Mouse (Mus musculus) limb, embryonic 15.5 days (tissue): ENCODE data around the gene Mertk. TPM values are rescaled to one million over a fixed set of nuclear protein-coding genes. Genes with fewer than 3 reads are reported as not detected.
A peak's percentile ranks its signal among the peaks of the same experiment; 100 is the strongest.
"Not testable (repeated sequence)": the region's sequence is repeated elsewhere in the genome, so short reads cannot be mapped to it uniquely, and the experiment has no call there.

ENCODE experiments used
- ATAC-seq: fragments of 200-750 bp; cut with Nextera tagmentation; 2 replicates; pipeline ENCODE4 v1.8.0; 2017; ENCODE audit warnings: low read depth, moderate TSS enrichment; ENCODE audit not compliant: insufficient number of reproducible peaks, low FRiP score, low TSS enrichment
- H3K27ac ChIP-seq: fragments of 300-500 bp; sonication (generic); 2 replicates; pipeline ENCODE4 v1.5.1; 2015; ENCODE audit warnings: moderate library complexity, mild to moderate bottlenecking, inconsistent platforms
- H3K27me3 ChIP-seq: fragments of 300-500 bp; sonication (generic); 2 replicates; pipeline ENCODE4 v1.6.1; 2015; ENCODE audit warnings: inconsistent platforms
- H3K36me3 ChIP-seq: fragments of 300-500 bp; sonication (generic); 2 replicates; pipeline ENCODE4 v1.6.1; 2015; ENCODE audit warnings: inconsistent platforms
- H3K4me1 ChIP-seq: fragments of 300-500 bp; sonication (generic); 2 replicates; pipeline ENCODE4 v1.6.1; 2015; ENCODE audit warnings: inconsistent platforms
- H3K4me2 ChIP-seq: fragments of 300-500 bp; sonication (generic); 2 replicates; pipeline ENCODE4 v1.6.1; 2015; ENCODE audit warnings: mild to moderate bottlenecking, inconsistent platforms
- H3K4me3 ChIP-seq: fragments of 300-500 bp; sonication (generic); 2 replicates; pipeline ENCODE4 v1.5.1; 2015; ENCODE audit warnings: mild to moderate bottlenecking, inconsistent platforms
- H3K9ac ChIP-seq: fragments of 300-500 bp; sonication (generic); 2 replicates; pipeline ENCODE4 v1.6.1; 2015; ENCODE audit warnings: inconsistent platforms
- H3K9me3 ChIP-seq: fragments of 300-500 bp; sonication (generic); 2 replicates; pipeline ENCODE4 v1.6.1; 2016; ENCODE audit warnings: inconsistent platforms
- WGBS: fragments of 180-500 bp; shearing (Covaris S2); methylation state at CpG from one replicate; pipeline ENCODE4 v1.1.7; 2015; 5-methylcytosine and 5-hydroxymethylcytosine counted together
- polyA plus RNA-seq: library from polyadenylated mRNA; unstranded; fragments of >200 nt; fragmentation: Nextera tagmentation; extraction: Ambion mirVana; gene quantifications from 2 replicates; pipeline ENCODE4 v1.2.1, GENCODE M21; 2015

Mertk gene
- polyA plus RNA-seq: 10.7 and 11.0 TPM in 2 replicates

- H3K27me3 ChIP-seq: no peaks in the 10 kb centered on the region
- peak within 1 kb of the TSS; percentile 95 for H3K27ac ChIP-seq
- H3K9me3 ChIP-seq: no peaks in the 10 kb centered on the region
- under 1% methylated on average over 30 of the region's 30 CpGs for WGBS
- H3K9ac ChIP-seq: peak within 1 kb of the TSS; percentile 57
- H3K4me1 ChIP-seq: peaks cover 9% of the 10 kb centered on the region
- ATAC-seq: peak; percentile 95
- no peaks in the 10 kb centered on the region for H3K36me3 ChIP-seq
- H3K4me2 ChIP-seq: peak within 1 kb of the TSS; percentile 63
- H3K4me3 ChIP-seq: peak within 1 kb of the TSS; percentile 61
These were observed at the start of gene Mertk for GRCm38 (mm10) chr2:128698693-128699181. Gene Mertk, plus strand, starts transcription at chr2:128698956.

DNA sequence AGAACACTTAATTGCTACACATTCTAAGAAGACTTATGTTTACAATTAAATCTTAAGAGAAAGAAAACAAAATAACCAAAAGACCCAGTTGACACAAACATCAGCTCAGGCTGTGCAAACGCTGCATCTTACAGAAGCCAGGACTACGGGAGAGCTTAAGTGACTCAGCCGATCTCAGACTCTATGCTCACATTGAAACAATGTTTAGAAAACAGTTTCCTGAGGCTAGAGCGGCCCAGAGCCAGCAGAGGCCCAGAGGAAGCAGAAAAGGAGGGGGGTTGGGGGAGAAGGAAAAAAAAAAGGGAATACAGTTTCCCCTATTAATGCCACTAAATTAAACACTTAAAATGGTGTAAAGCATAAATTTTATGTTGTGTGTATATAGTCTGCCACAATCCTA lies 18.1 kb upstream of the Mertk start:
- Histone ChIP-seq H3K4me3 (no peak overlapping the region), H3K4me1 (0 out of 2 replicates have a peak, but pooled peaks cover under 1% of the 10 kb centered on the region), H3K4me2 (no peak overlapping the region), H3K27ac (no peak overlapping the region), H3K27me3 (no peaks in the 10 kb centered on the region), H3K9ac (no peak overlapping the region), H3K9me3 (no peaks in the 10 kb centered on the region), H3K36me3 (peaks cover 57% of the 10 kb centered on the region)
- 66% methylated on average over 4 of the region's 4 CpGs for WGBS
- no peak for ATAC-seq

DNA sequence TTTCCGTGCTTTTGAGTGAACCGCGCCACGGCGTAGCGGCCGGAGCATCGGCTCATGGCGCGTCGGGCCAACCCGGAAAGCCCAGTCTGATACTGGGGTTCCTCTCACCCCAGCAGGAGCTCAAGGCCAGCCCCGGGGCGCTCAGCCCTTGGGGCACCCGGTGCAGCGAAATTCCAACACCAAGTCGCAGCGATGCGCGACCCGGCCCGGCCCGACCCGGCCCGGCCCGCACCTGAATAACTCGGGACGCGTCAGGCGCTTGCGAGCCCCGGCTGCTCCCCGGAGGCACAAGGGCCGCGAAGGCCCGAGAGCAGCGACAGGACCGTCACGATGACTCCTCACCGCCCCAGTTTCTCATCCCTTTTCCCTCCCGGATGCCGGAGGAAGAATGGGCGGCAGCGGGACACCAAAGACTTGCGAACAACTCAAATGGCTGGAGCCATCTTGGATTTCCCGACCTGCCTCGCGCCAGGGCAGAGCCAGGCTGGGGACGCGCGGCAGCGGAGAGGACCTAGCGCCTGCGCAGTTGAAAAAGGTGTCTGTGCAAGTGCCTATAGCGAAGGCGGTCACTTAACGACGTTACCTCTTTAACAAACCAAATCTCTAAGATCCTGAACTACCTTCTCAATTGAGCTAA lies 11.7 kb upstream of the Mertk start, which contains the start of gene Anapc1:
Gene Anapc1 (minus strand): TSS at position 471 of the 637 bp plus-strand sequence.
- Histone ChIP-seq H3K4me1 (peaks cover 14% of the 10 kb centered on the region), H3K36me3 (peaks cover 19% of the 10 kb centered on the region), H3K9ac (peak within 1 kb of the TSS; percentile 98), H3K4me3 (peak within 1 kb of the TSS; percentile 95), H3K9me3 (no peaks in the 10 kb centered on the region), H3K4me2 (peak within 1 kb of the TSS; percentile 49), H3K27ac (peak within 1 kb of the TSS; percentile 95), H3K27me3 (no peaks in the 10 kb centered on the region)
- ATAC-seq: peak; percentile 96
- under 1% methylated on average over 55 of the region's 58 CpGs for WGBS

- Histone ChIP-seq H3K4me2 (peak overlapping the region; percentile 49), H3K27me3 (no peaks in the 10 kb centered on the region), H3K36me3 (peaks cover 16% of the 10 kb centered on the region), H3K9ac (peak overlapping the region; percentile 98; the same call in 1 of the 2 replicates), H3K4me1 (peaks cover 14% of the 10 kb centered on the region), H3K4me3 (peak overlapping the region; percentile 95), H3K27ac (peak overlapping the region; percentile 95), H3K9me3 (no peaks in the 10 kb centered on the region)
- WGBS: 37% methylated on average over 10 of the region's 10 CpGs
- ATAC-seq: peak; percentile 87
These were observed 11.1 kb upstream of the Mertk start for GRCm38 (mm10) chr2:128687558-128688120.

DNA sequence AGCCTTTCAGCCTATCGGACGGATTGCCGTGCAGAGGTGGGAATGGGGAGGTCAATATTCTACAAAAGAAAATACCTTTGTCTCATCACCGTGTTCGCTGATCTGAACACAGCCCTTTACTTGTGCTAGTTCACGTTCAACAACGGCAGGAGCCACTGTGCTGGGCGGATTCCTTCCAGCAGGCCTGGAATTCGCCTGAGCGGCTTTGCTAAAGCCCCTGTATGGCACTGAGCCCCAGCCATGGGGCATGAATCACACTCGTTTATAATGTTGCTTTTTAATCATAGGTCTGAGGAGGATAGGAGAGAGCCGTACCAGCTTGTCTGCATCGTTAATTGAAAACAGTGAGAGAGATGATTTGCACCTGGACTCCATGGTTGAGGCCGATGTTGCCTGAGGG lies 6.4 kb upstream of the Mertk start:
- WGBS: 40% methylated on average over 14 of the region's 14 CpGs
- H3K27me3 ChIP-seq: no peaks in the 10 kb centered on the region
- no peaks in the 10 kb centered on the region for H3K9me3 ChIP-seq
- H3K27ac ChIP-seq: no peak overlapping the region
- ATAC-seq: no peak
- H3K36me3 ChIP-seq: no peaks in the 10 kb centered on the region
- no peak overlapping the region for H3K4me3 ChIP-seq
- peaks cover 5% of the 10 kb centered on the region; the same call in 1 of the 2 replicates for H3K4me1 ChIP-seq
- H3K4me2 ChIP-seq: no peak overlapping the region
- no peak overlapping the region for H3K9ac ChIP-seq

- Histone ChIP-seq H3K9ac (no peak overlapping the region), H3K27me3 (no peaks in the 10 kb centered on the region), H3K4me2 (no peak overlapping the region), H3K27ac (no peak overlapping the region), H3K4me1 (peaks cover 4% of the 10 kb centered on the region; the same call in 1 of the 2 replicates), H3K9me3 (no peaks in the 10 kb centered on the region), H3K4me3 (no peak overlapping the region), H3K36me3 (no peaks in the 10 kb centered on the region)
- no peak for ATAC-seq
- WGBS: 76% methylated on average over 10 of the region's 10 CpGs
These were observed 6.0 kb upstream of the Mertk start for GRCm38 (mm10) chr2:128692771-128693170.

DNA sequence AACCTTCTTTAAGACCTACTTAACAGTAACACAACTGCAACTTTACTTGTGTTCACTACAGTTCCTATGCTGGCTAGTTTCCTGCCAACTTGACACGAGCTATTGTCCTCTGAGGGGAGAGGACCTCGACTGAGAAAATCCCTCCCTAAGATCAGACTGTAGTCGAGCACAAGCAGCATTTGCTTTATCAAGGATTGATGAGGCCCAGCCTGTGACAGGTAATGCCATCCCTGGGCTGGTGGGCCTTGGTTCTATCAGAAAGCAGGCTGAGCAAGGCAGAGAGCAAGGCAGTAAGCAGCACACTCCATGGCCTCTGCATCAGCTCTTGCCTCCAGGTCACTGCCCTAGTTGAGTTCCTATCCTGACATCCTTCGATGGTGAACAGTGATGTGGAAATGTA lies 5.5 kb upstream of the Mertk start:
- Histone ChIP-seq H3K27ac (no peak overlapping the region), H3K36me3 (no peaks in the 10 kb centered on the region), H3K4me3 (no peak overlapping the region), H3K27me3 (no peaks in the 10 kb centered on the region), H3K9ac (no peak overlapping the region), H3K9me3 (no peaks in the 10 kb centered on the region), H3K4me2 (no peak overlapping the region), H3K4me1 (no peaks in the 10 kb centered on the region; the same call in 1 of the 2 replicates)
- ATAC-seq: no peak
- 65% methylated on average over 4 of the region's 4 CpGs for WGBS

- not testable (repeated sequence) for ATAC-seq, H3K36me3 ChIP-seq, H3K4me3 ChIP-seq, H3K27ac ChIP-seq, H3K9me3 ChIP-seq, H3K4me1 ChIP-seq, H3K9ac ChIP-seq, H3K4me2 ChIP-seq, H3K27me3 ChIP-seq
- WGBS: 97% methylated on average over 2 of the region's 3 CpGs
These were observed 4.9 kb upstream of the Mertk start for GRCm38 (mm10) chr2:128693828-128694227.

DNA sequence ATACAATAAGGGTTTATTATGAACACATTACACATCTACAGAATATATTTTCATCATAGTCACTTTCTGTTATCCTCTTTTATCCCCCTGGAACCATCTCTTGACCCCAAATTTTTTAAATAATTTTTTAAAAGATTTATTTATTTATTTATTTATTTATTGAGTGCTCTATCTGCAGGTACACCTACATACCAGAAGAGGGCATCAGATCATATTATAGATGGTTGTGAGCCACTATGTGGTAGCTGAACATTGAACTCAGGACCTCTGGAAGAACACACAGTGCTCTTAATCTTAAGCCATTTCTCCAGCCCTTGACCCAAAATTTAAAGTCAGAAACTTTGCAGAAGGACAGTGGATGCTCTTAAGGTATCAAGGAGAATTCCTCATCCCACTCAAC lies 4.2 kb upstream of the Mertk start:
- Histone ChIP-seq H3K27me3 (no peaks in the 10 kb centered on the region), H3K36me3 (no peaks in the 10 kb centered on the region), H3K9ac (no peak overlapping the region), H3K27ac (no peak overlapping the region), H3K4me2 (no peak overlapping the region), H3K9me3 (no peaks in the 10 kb centered on the region), H3K4me1 (no peaks in the 10 kb centered on the region; the same call in 1 of the 2 replicates), H3K4me3 (no peak overlapping the region)
- ATAC-seq: no peak

- ATAC-seq: no peak
- WGBS: 75% methylated on average over 3 of the region's 3 CpGs
- Histone ChIP-seq H3K4me2 (no peak overlapping the region), H3K4me3 (no peak overlapping the region), H3K27me3 (no peaks in the 10 kb centered on the region), H3K4me1 (peaks cover 9% of the 10 kb centered on the region), H3K9ac (no peak overlapping the region), H3K27ac (no peak overlapping the region), H3K36me3 (no peaks in the 10 kb centered on the region), H3K9me3 (no peaks in the 10 kb centered on the region)
These were observed 2.3 kb upstream of the Mertk start for GRCm38 (mm10) chr2:128696426-128696825.

DNA sequence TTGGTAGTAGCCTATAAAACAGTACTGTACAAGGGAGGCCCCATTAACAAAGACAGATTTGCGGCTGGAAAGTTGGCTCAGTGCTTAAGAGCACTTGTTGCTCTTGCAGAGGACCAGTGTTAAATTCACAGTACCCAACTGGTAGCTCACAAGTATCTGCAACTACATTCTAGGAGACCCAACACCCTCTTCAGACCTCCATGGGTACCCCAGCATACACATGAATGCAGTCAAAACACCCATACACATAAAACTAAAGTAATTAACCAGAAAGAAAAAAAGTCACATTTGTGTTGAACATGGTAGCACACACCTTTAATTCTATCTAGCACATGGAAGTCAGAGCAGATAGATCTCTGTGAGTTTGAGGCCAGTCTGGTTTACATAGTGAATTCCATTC lies 1.7 kb upstream of the Mertk start:
- H3K9ac ChIP-seq: no peak overlapping the region
- WGBS: 74% methylated on average over 1 of the region's 1 CpGs
- no peak for ATAC-seq

DNA sequence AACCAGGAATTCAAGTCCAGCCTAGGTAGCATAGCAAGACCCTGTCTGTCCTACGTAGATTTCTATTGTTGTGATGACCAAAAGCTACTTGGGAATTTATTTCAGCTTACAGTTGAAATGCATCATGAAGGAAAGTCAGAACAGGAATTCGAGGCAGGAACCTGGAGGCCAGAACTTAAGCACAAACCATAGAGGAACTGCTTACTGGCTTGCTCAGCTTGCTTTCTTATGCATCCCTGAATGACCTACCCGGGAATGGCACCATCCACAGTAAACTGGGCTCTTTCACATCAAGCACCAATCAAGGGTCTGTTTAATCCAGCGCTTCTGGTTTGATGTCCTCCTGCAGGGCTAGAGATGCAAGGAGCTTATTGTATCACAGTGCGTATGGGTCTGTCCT lies 1.2 kb upstream of the Mertk start:
- Histone ChIP-seq H3K9me3 (no peaks in the 10 kb centered on the region), H3K9ac (0 out of 2 replicates have a peak overlapping the region, but pooled peaks have one; percentile 1), H3K36me3 (no peaks in the 10 kb centered on the region), H3K4me2 (peak overlapping the region; percentile 63), H3K4me3 (peak overlapping the region; percentile 61; the same call in 1 of the 2 replicates), H3K27me3 (no peaks in the 10 kb centered on the region), H3K27ac (peak overlapping the region; percentile 95), H3K4me1 (peaks cover 9% of the 10 kb centered on the region)
- 52% methylated on average over 5 of the region's 5 CpGs for WGBS
- ATAC-seq: no peak

More for the DNA sequence above, 1.7 kb upstream of the Mertk start:
- H3K4me3 ChIP-seq: no peak overlapping the region
- H3K36me3 ChIP-seq: no peaks in the 10 kb centered on the region
- H3K27ac ChIP-seq: no peak overlapping the region
- H3K4me2 ChIP-seq: no peak overlapping the region
- no peaks in the 10 kb centered on the region for H3K27me3 ChIP-seq
- H3K9me3 ChIP-seq: no peaks in the 10 kb centered on the region
- peaks cover 9% of the 10 kb centered on the region for H3K4me1 ChIP-seq
